Mouse (Mus musculus) spleen, embryonic (tissue): ENCODE results near the gene Gar1.

Source experiments
- CTCF ChIA-PET: fragments of 350-600 bp; sonication (Branson Sonifier 250); formaldehyde crosslinking; loops from one replicate; lab custom pipeline; 2022; lab: Charles Lee

The Gar1 gene

GRCm38 (mm10) chr3:129820847-129821246 lies 10.3 kb downstream of the Gar1 start:
- CTCF ChIA-PET, result interaction anchor here (0.5 kb wide), 1 partner anchor 85 kb away, joined by 7 read pairs; no protein-coding TSS in a partner anchor

GRCm38 (mm10) chr3:129803765-129804164 lies 27.4 kb downstream of the Gar1 start, which contains the start of gene Lrit3:
Lrit3 (minus strand) TSS chr3:129804030.
- CTCF ChIA-PET, result no interaction called here

GRCm38 (mm10) chr3:129799011-129799410 lies 32.2 kb downstream of the Gar1 start:
- CTCF ChIA-PET, result no interaction called here

DNA sequence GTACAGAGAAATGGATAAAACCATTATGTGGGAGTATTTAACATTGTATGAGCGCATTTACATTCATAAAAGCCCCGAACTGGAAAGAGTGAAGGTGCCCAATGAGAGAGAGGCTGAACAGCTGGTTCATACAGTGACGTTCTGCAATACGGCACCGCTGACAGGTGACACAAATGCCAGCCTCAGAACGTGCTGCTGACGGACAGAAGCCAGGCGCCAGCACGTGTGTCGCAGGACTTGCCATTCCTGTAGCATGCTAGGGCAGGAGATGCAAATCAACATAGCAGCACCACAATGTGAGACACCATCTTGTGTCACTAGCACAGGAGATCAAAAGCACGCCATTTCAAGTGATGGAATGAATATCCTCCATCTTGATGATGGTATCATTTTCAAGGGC lies 32.6 kb downstream of the Gar1 start:
- CTCF ChIA-PET, result no interaction called here

GRCm38 (mm10) chr3:129797341-129797740 lies 33.9 kb downstream of the Gar1 start:
- CTCF ChIA-PET, result no interaction called here

GRCm38 (mm10) chr3:129793801-129794200 lies 37.4 kb downstream of the Gar1 start:
- CTCF ChIA-PET, result no interaction called here

- CTCF ChIA-PET, result no interaction called here
Measured at GRCm38 (mm10) chr3:129782746-129783145, 48.5 kb downstream of the Gar1 start.

DNA sequence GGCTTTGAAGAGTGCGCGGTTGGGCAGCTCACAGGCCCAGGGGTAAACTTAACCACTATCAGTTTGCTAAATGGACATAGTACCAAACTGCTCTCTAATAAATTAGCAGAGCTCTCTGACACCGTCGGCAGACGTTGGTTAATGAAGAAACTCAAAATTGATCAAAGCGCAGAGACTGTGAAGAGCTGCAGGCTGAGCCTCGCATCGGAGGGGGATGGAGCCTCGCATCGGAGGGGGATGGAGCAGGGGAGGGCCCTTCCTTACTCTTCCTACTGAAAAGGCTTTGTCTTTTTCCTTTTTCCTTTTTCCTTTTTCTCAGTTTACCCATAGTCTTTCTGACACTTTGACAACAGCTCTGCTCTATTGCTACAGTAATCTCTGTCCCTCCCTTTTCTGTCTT lies 49.8 kb downstream of the Gar1 start:
- CTCF ChIA-PET, result no interaction called here
